Mouse (Mus musculus) adrenal gland, postnatal 36 days (tissue): Measurements from ENCODE around the gene Apopt1. TPM values are rescaled to one million over a fixed set of nuclear protein-coding genes. Genes with fewer than 3 reads are reported as not detected.

ENCODE experiments used
- DNase-seq, 2 experiments: peaks; one replicate each; pipeline ENCODE4 v3.0.0; 2021; ENCODE audit warnings: mixed read lengths in 1 of 2
- total RNA-seq, 2 experiments: library from RNA; stranded (reverse); gene quantifications; 2 replicates each; pipeline ENCODE4 v1.2.3; 2021

The Apopt1 gene
- total RNA-seq, 2 experiments from 2014 or later = 58.8 to 76.2 TPM

DNA sequence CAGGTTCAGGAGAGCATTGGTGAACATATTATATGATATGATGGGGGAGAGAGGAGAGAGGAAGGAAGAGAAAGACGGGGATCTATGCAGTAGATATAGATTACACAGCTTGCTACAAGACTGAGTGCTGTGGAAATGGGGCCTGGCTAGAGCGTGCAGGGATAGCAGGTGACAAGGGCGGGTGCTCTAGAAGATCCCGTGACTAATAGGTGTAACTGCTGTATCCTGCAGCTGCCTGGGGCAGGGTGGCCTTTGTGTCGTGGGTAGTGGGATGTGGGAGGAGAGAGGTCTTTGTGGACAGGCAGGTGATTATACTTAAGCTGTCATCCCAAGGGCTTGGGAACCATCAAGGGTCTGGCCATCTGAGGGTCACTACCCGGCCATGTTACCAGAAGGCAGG, 32.2 kb downstream of the Apopt1 start:
- DNase-seq = no peak

DNA sequence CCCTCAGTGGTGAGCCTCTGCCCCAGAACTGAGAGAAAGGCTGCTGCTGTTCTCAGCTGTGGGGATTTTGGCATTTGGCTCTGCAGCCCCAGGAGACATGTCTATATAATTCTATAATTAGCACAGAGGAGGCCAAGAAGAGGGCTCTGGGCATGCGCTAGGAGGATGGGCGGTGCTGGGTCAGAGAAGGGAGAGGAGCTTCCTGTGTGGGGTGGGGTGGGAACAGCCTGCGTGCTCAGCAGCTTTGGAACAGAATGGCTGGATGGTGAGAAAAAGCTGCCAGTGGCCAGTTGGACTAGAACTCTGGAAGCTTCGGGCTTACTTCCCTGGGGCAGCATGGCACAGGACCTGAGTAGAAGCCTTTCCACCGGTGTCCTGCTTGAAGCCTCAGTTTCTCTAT, 33.0 kb downstream of the Apopt1 start:
- peak; percentile 73 to 85 for DNase-seq

DNA sequence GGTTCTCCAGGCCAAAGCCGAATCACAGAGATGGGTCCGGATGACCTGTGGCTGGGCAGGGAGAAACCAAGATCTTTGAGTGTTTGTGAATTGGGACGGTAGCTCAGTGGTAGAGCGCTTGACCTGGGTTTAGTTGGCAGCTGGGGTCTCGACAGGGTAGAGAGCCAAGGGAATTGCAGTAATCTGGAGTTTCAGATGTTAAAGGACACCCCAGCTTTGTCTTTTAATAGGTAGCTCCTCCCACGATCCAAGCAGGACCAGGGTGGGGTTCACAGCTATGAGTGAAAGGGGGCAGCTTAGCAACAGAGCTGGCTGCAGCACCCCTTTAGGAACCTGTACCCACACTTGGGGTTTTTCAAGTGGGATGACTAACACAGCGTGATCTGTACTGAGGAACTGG, 34.4 kb downstream of the Apopt1 start:
- no peak for DNase-seq

DNA sequence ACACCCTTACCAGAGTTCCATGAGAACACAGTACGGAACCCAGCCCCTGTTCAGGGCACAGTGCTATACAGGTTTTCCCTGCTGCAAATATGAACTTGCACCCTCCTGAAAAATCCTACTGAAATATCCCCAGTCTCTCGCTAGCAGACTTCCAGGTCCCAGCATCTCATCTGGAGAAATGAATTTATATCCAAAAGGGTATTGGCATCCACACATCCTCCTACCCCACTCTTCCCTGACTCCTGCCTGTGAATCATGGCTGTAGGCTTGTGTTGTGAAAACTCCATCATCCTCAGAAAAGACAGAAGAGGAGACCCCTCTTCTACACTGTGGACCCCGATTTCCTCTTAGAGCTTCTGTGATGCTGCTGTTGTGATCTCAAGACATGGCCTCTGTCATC, 37.7 kb downstream of the Apopt1 start:
- no peak for DNase-seq

DNA sequence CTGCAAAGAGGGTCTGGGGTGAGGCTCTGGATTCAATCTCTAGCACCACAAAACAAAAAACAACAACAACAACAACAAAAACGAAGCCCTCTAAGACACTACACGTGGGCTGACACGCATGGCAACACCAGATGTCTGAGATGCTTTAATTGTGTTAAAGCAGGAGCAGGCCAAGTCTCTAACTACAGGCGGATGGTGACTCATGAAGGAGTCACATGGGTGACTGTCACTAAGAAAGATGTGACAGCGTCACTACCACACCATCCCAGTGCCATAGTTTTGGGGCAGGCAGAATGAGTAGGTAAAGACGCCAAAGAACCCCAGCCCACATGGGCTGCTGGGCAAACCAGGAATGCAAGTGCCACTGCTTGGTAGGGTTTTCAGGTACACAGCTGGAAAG, 39.4 kb downstream of the Apopt1 start:
- DNase-seq = peak; percentile 48

DNA sequence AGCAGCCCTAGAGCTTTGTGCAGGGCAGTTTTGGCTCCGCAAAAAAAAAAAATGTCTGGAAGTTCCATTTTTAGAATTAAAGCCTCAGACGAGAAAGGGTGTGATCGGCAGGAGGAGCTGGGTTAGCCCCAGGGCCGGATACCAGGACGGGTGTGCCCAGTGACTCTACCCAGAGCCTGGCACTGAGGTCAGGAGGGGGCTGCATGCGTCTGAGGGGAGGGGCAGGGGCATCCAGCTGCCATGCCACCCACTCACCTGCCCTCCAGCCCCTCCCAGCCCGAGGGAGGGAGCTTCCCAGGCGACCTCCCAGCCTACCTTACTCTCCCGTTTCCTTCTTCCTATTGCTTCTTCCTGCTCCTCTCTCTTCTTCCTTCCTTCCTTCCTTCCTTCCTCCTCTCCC, 40.3 kb downstream of the Apopt1 start:
- DNase-seq = no peak

DNA sequence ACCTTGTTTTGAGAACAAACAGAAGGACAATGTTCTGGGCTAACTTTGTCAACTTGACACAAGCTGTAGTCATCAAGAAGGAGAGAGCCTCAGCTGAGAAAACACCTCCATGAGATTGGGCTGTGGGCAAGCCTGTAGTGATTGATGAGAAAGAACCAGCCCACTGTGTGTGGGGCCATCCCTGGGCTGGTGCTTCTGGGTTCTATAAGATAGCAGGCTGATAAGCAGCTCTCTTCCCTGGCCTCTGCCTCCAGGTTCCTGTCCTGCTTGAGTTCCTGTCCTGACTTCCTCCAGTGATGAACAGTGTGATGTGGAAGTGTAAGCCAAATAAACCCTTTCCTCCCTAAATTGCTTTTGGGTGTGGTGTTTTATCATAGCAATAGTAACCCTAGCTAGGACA, 41.6 kb downstream of the Apopt1 start:
- no peak for DNase-seq

DNA sequence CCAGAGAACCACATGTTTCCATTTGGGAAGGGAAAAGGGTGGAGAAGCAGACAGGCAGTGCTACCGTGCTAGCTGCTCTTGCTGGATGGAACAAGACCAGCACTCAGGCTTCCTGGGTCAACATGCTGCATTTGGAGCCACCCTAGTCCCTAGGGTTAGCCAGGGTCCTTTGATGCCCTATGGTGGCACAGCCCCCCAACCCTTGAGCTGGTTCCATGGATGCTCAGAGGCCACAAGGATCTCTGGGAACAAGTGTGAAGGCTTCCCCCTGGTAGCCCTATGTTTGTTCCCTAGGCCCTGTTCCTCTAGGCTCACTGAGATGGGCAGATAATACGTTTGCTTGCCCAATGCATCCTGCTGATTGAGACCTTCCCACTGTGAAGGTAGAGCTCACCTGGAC, 42.2 kb downstream of the Apopt1 start:
- DNase-seq = no peak

DNA sequence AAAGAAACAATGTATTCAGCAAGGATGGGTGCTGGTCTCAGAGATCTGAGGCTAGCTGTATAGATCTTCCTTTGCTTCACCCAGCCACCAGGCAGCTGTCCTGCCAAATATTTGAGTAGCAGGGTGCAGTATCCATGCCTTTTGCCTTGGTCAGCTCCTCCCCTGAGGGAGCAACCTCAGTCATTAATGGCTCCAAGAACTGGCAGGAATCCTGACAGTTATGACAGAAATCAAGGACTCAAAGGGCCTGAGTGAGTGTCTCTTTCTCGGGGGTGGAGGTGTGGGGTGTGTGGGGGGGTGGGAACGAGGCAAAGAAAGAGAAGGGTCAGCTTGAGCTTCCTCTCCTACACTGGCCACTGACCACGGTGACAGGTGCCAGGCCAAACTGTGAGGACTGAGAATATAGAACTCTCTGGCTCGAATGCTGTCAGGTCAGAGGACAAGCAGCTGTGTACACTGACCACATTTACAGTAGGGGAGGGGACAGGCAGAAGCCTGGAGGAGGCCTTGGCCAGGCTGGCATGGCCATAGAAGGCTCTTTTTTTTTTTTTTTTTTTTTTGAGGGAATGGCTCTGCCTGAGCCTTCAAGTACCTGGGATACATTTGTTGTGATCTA, 43.1 kb downstream of the Apopt1 start:
- peak; percentile 46 to 54 for DNase-seq

DNA sequence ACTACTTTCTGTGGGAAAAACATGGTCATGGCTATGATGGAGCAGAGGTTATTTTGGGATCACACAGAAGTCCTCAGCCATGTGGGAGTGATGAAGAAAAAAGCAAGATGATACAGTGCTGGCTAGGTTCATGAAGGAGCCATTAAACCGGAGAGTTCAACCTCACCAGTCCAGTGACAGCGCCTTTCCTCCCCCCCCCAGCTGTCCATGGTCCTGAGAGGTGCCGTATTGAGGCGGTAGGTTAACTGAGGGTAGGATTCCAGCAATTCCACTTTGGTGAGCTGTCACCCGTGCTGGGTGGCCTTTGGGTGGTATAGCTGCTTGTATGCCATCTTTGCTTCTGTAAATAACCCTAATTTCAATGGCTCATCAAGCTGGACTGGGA, 43.6 kb downstream of the Apopt1 start:
- no peak for DNase-seq

DNA sequence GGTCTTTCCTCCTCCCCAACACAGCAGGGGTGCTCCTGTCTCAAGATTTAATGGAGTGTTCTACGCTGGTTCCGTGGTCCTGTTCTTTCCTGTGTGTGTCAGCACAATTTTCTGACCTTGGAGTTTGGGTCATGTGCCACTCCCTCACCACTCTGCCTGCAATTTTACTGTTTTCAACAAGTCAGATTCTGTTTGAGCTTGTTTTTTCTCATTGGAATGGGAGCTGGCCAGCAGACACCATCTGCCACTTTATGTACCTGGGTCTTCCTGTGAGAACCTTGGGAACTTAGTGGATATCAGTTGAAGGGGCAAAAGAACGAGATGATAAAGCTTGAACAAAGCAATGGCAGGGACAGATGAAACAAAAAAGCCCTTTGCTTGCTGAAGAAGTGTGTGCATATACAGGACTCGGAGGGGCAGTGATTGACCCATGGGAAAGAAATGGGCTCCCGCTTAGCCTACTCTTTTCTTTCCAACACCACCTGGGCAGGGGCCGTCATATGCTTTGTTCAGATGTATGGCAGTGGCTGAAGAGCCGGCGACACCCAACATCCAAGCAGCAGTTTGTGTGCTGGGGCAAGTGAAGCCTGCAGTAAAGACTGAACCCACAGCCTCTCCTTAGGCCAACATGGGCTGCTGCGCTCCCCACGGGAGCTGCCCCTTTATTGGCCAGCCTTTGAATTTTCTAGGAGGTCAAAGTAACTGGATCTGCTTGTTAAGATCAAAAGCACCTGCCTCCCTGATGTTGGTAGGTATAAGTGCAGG, 44.7 kb downstream of the Apopt1 start:
- DNase-seq = peak in 1 of 2 experiments; percentile 26

DNA sequence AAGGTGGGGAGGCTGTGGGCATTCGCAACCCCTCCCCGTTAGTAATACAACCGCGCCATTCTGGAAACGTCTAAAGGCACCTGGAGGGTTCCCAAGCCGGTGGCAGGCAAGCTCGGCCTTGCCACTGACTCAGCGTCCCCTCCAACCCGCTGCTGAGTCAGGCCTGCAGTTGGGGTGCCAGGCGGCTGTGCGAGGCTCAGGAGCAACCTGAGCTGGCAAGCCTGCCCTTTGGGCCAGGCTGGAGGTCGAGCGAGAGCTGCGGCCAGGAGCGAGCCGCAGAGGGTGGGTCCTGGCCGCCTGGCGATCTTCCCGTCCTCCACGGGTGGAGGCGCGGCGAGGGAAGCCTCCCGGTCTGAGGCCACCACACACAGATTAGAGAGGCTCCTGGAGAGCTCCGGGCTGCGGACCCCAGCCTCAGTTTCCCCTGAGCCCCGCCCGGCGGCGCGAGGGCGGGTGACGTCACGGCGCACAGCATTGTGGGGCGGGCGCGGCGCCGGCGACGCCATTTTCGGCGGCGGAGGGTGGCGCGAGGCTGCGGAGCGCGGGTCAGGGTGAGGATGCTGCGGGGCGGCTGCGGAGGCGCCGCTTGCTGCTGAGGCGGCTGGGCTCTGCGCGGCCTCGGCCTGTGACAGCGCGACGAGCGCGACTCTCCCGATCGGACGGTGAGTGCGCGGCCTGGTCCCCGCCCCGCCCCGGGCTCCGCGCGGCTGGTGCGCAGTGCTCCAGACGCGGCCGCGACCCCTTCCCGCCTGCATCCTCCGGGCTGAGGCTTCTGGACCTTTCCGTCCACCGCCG, 45.5 kb downstream of the Apopt1 start, which contains the start of gene Klc1:
Gene Klc1, plus strand, starts transcription at position 469 of the 795 bp plus-strand sequence.
- DNase-seq = peak; percentile 85 to 86

DNA sequence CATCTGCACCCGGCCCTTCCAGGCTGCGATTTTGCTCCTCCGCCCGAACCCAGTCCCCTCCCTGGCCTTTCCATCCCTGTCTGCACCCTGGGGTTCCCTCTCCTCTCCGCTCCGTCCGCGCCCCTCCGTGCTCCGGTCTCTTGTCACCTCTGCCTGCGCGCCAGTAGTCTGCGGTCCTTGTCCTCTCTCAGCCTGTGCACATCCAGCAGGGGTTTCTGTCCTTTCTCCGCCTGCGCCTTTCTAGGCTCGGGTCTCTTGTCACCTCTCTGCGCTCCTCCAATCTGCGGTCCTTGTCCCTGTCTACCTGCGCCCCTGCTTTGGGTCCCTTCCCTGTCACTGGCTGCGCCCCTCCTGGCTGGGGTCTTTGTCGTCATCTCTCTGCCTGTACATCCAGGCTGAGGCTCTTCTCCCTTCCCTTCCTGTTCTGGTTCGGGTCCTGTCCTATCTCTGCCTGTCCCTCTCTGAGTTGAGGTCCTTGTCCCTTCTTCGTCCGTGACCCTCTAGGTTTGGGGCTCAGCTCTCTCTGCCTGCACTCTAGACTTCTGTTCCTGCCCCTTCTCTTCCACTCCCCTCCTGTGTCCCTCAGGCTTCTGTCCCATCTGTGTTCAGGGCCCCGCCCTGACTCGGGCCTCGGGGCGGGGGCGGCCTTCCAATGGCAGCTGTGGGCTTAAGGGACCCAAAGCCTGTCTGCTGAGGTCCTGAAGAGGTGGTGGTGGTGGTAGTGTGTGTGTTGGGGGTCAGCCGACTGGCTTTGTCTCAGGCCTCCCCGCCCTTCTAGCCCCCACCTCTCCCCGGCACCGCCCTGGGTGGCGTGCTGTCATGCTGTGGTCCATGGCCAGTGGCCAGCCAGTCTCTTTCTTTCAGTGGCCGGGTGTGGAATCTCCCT, 46.4 kb downstream of the Apopt1 start:
- DNase-seq = peak; percentile 77 to 78

DNA sequence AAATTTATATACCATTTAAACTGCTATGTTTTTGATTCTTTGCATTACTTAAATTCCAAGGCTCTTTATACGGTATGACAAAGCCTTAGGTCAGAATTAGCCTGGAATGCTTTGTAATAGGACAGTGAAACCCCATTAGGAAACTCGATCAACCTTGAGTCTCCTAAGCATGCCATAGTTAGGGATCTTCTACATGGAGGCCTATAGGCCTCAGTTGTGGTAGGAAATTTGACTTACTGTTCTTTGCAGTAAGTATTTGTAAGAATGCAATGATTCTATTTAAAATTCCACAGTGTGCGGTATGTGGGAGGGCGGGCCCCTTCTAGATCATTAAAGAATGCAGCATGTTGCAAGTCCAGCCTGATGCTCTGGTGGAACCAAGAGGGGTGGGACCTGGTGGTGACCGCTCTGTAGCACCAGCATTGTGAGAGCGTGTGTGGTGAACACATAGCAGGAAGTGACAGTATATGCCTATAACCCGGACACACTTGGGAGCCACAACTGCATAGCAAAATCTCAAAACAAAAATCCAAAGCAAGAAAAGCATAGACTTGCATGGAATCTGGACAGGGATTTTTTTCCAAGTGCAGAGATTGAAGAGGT, 47.3 kb downstream of the Apopt1 start:
- DNase-seq = no peak

DNA sequence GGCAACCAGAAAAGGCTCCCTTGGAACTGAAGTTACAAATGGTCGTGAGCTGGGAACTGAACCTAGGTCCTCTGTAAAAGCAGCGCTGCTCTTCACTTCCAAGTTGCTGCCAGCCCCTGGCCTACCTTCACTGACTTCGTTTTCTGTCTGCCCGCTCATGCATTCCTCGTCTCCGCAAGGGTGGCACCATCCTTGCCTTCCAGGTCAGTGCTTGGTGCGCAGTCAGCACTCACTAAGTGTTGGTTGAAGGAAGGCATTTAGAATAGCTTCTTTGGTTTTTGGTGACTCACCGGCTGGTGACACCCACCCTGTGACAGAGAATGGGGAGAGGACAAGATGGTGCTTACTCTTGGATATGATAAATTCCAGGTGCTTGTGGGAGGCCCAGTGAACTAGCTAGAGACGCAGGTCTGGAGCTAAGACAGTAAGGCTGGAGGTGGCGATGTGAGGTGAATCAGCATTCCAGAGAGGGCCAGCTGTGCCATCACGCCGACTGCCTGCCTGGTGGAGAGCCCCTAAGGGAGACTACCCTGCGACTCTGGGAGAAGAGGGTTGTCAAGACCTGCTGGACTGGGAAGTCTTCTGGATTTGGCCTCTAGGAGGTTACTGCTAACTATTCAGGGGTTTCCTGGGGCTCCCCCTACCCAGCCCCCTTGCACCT, 49.7 kb downstream of the Apopt1 start:
- no peak for DNase-seq

DNA sequence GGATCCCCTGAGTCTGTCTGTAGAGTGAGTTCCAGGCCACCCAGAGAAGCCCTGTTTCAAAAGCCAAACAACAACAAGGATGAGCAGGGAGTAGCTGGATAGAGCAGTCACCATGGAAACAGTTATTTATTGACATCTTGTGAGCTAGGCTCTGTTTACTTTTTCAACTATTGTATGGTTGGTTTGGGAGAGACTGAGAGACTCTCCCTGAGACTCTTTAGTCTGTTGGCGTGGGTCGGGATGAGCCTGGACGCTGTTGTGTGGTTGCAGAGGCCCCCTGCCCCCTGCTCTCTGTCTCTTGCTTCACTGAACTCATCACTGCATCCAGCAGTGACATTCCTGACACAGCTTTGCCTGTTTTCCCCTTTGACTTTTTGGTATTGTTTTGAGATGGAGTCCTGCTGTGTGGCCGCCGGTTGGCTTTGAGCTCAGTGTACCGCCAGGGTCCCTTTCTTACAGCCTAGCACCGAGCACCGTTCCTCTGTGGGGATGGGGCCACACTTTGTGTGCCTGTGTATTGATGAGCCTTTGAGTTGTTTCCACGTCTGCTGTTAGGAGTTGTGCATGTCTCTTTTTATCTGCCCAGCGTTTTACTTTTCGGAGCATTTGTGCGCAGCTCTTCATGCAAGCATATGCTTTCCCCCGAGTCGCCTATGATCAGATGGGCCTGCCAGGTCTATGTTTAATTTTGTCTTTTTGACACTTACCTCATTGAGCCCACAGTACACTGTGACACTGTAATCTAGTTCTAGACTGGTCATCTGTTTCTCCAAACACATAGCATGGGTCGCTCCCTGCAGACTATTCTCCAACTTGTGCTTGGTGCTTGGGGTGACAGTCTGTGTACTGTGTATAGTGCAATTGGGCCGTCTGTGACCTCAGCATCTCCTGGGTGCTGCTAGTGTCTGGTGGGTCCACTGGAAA, 53.5 kb downstream of the Apopt1 start:
- no peak for DNase-seq

DNA sequence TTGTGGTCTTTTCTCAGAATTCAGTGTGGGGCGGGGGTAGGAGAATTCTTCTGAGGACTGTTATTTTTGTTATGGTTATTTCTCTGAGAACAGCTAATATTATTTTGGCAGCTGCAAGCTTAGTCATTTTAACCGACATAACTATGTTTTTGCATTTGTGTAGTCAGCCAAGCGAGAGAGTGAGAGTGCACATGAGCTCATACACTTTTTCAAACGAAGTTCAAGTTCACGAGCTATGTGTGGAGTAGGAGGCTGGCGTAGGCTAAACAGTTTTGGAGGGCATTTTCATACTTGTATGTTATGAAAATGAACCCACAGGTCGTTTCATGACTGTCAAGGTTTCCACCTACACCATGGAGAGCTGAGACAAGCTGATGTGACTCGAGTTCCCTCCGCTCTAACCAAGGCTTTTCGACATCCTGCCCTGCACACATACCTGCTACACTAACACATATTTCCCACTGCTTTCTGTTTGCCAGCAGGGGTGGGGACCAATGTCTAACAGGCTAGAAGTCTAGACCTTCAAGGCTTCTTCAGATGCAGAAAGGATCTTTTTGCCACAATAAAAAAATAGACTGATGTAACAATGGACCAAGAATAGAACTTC, 55.4 kb downstream of the Apopt1 start:
- no peak for DNase-seq

DNA sequence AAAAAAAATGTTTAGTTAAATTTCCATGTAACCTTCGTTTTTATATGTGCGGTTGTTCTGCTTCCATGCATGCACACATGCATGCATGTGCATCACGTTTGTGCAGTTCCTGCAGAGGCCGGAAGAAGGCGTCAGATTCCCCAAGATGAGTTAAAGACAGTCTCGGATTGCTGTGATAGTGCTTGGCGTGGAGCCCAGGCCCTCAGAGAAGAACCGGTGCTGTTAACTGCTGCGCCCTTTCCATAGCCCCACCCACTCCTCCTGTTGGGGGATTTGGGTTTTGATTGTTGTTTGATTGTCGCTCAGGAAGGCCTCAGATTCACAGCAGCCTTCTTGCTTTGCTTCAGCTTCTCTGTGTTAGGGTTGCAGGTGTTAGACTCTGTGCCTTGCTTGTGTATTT, 56.2 kb downstream of the Apopt1 start:
- peak; percentile 47 to 69 for DNase-seq

DNA sequence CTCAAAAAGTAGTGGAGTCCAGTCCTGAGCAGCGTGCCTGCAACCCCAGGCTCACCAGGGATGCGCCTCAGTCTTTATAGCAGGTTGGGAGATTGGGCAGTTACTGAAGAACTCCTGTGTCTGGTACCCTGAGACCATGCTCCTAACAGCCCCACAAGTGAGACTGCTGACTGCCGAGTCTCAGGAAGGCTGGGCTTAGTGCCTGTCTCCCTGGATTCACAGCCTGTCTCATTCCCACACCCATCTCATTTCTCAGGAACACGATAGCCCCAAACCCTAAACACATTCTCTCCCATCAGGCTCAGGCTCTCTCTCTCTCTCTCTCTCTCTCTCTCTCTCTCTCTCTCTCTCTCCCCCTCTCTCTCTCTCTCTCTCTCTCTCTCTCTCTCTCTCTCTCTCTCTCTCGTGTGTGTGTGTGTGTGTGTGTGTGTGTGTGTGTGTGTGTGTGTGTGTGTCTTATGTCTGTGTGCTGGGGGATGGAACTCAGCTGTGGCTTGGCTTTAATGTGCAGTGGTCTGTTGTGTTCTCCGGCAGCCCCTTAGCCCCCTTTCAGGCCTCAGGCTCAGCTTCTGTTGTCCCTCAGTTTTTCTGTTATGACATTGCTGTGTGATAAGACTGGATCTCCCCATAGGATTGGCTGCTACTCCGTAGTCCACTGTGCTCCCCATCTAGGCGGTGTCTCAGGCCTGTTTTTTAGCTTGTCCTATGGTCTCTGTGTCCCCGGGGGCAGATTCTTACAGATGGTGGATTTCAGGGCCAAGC, 56.9 kb downstream of the Apopt1 start:
- DNase-seq = no peak
